Mouse (Mus musculus) stomach, embryonic 14.5 days (tissue): ENCODE measurements around the gene Akap13. TPM values are rescaled to one million over a fixed set of nuclear protein-coding genes. Genes with fewer than 3 reads are reported as not detected.

Experiments used
- ATAC-seq: fragments of 200-750 bp; cut with Nextera tagmentation; 2 replicates; pipeline ENCODE4 v1.8.0; 2017; ENCODE audit warnings: low read depth, moderate TSS enrichment; ENCODE audit not compliant: insufficient number of reproducible peaks, insufficient read depth, low FRiP score
- H3K27ac ChIP-seq: fragments of 300-500 bp; sonication (generic); 2 replicates; pipeline ENCODE4 v1.5.1; 2014; ENCODE audit warnings: mild to moderate bottlenecking, low read length, moderate library complexity, mixed read lengths
- H3K27me3 ChIP-seq: fragments of 300-500 bp; sonication (generic); 2 replicates; pipeline ENCODE4 v1.6.1; 2014; ENCODE audit warnings: low read length, control low read depth, mixed read lengths; ENCODE audit not compliant: control insufficient read depth, insufficient read depth
- H3K36me3 ChIP-seq: fragments of 300-500 bp; sonication (generic); 2 replicates; pipeline ENCODE4 v1.6.1; 2014; ENCODE audit warnings: mild to moderate bottlenecking, control low read depth, low read length, moderate library complexity, mixed read lengths; ENCODE audit not compliant: control insufficient read depth, insufficient read depth
- H3K4me1 ChIP-seq: fragments of 300-500 bp; sonication (generic); 2 replicates; pipeline ENCODE4 v1.6.1; 2014; ENCODE audit warnings: low read length, control low read depth, mixed read lengths; ENCODE audit not compliant: control insufficient read depth, insufficient read depth
- H3K4me2 ChIP-seq: fragments of 300-500 bp; sonication (generic); replicated peaks from 2 replicates; pipeline ENCODE4 v1.6.1; 2014; ENCODE audit warnings: low read depth, low read length, control low read depth
- H3K4me3 ChIP-seq: fragments of 300-500 bp; sonication (generic); 2 replicates; pipeline ENCODE4 v1.5.1; 2014; ENCODE audit warnings: low read depth, low read length, control low read depth
- H3K9ac ChIP-seq: fragments of 300-500 bp; sonication (generic); replicated peaks from 2 replicates; pipeline ENCODE4 v1.6.1; 2014; ENCODE audit warnings: low read depth, mild to moderate bottlenecking, control low read depth, low read length, moderate library complexity, mixed read lengths
- H3K9me3 ChIP-seq: fragments of 300-500 bp; sonication (generic); 2 replicates; pipeline ENCODE4 v1.6.1; 2016; ENCODE audit warnings: low read depth, low read length, control low read depth; ENCODE audit not compliant: control insufficient read depth
- whole genome bisulfite sequencing: fragments of 180-500 bp; shearing (Covaris S2); extraction: QIAGEN DNeasy Blood & Tissue Kit; methylation state at CpG from one replicate; pipeline ENCODE4 v1.1.7; 2014; 5-methylcytosine and 5-hydroxymethylcytosine counted together
- polyA plus RNA-seq: library from polyadenylated mRNA; unstranded; fragments of >200 nt; fragmentation: Nextera tagmentation; extraction: Ambion mirVana; gene quantifications from 2 replicates; pipeline ENCODE4 v1.2.1, GENCODE M21; 2014

Akap13 gene
- polyA plus RNA-seq, 1 experiment from 2014 or later, result 74.0 TPM

DNA sequence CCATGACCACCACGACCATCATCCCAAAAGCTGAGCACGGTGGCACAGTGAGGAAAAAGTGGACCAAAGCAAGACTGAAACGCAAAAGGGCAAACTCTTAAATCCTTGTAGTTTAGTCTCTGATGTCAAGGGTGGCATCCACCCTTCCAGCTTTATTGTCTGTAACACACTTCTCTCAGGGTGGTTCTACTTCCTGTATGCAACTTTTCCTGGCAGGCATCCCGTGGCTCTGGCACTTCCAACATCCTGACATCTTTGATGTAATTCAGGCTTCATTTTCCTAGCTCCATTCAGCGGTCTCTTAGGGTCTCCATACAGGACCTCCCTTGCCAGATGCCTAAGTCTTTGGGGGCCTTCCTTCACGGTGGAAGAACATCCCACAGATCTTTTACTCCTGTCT lies 122.0 kb downstream of the Akap13 start:
- Histone ChIP-seq H3K4me3 (no peak overlapping the region), H3K9me3 (no peaks in the 10 kb centered on the region), H3K4me1 (peaks cover 11% of the 10 kb centered on the region), H3K9ac (no peak overlapping the region), H3K27me3 (no peaks in the 10 kb centered on the region), H3K36me3 (peaks cover 7% of the 10 kb centered on the region), H3K4me2 (no peak overlapping the region), H3K27ac (no peak overlapping the region)
- WGBS, result 80% methylated on average over 6 of the region's 6 CpGs
- ATAC-seq, result no peak

DNA sequence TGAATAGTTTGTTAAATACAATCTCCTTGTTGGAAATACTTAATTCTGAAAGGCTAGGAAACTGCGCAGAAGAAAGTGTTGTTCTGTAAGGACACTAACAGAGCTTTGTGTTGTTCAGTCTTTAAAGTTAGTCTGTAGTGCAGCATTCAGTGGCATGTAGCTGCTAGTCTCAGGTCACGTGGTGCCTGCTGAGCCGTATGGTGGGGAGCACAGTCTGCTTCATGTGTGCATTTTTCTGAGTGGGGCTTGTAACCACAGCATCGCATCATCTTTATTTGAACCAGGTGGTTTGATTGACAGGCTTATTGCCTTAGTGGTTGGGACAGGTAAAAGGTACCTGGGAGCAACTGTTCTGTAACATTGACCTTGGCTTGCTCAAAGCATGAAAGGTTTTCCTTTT lies 123.3 kb downstream of the Akap13 start:
- no peak for ATAC-seq
- Histone ChIP-seq H3K9ac (no peak overlapping the region), H3K9me3 (no peaks in the 10 kb centered on the region), H3K27ac (no peak overlapping the region), H3K27me3 (no peaks in the 10 kb centered on the region), H3K4me2 (no peak overlapping the region), H3K4me3 (no peak overlapping the region), H3K4me1 (peaks cover 11% of the 10 kb centered on the region), H3K36me3 (peaks cover 7% of the 10 kb centered on the region)
- 92% methylated on average over 4 of the region's 4 CpGs for WGBS

GRCm38 (mm10) chr7:75582091-75582490 lies 126.8 kb downstream of the Akap13 start:
- Histone ChIP-seq H3K36me3 (peaks cover 8% of the 10 kb centered on the region), H3K27me3 (no peaks in the 10 kb centered on the region), H3K9ac (no peak overlapping the region), H3K9me3 (no peaks in the 10 kb centered on the region), H3K4me3 (no peak overlapping the region), H3K4me2 (no peak overlapping the region), H3K27ac (no peak overlapping the region), H3K4me1 (peaks cover 11% of the 10 kb centered on the region; the same call in 1 of the 2 replicates)
- ATAC-seq, result no peak
- WGBS, result 75% methylated on average over 4 of the region's 4 CpGs

- H3K27me3 ChIP-seq, result no peaks in the 10 kb centered on the region
- H3K4me1 ChIP-seq, result peaks cover 11% of the 10 kb centered on the region; the same call in 1 of the 2 replicates
- WGBS, result 60% methylated on average over 2 of the region's 2 CpGs
- no peak for ATAC-seq
- H3K4me3 ChIP-seq, result no peak overlapping the region
- no peaks in the 10 kb centered on the region for H3K9me3 ChIP-seq
- no peak overlapping the region for H3K27ac ChIP-seq
- H3K4me2 ChIP-seq, result no peak overlapping the region
- no peak overlapping the region for H3K9ac ChIP-seq
- peaks cover 16% of the 10 kb centered on the region for H3K36me3 ChIP-seq
These were observed 128.8 kb downstream of the Akap13 start for GRCm38 (mm10) chr7:75584100-75584499.

DNA sequence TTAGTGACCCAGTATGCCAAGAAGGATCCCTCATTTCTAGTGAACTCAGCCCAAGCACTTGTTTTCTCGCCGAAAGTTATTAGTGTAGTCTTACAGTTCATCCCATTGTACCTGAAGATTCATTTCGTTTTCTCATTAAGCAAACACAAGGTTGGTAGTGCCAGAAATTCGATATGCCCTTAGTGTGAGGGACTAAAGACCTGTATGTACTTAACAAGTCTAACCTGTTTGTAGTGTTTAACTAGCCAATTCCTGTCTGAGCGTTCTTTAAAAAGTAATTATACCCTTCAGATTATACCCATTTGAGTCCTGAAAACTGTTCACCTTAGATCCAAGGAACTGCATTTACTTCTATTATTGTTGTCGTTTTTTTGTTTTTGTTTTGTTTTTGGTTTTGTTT lies 130.1 kb downstream of the Akap13 start:
- Histone ChIP-seq H3K27me3 (no peaks in the 10 kb centered on the region), H3K4me1 (peaks cover 11% of the 10 kb centered on the region; the same call in 1 of the 2 replicates)
- WGBS, result 65% methylated on average over 6 of the region's 6 CpGs

DNA sequence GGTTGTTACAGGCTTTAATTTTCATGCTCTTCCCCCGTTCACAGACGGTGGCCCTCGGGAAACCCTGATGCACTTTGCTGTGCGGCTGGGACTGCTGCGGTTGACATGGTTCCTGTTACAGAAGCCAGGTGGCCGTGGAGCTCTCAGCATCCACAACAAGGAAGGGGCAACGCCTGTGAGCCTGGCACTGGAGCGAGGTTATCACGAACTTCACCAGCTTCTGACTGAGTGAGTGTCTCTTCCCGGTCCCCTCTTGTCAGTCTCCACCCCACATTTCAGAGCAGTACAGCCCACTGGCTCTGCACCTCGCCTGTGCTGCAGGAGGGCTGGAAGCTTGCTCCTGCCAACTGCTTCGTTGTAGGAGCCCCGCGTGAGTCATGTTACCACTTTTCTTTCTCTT lies 130.8 kb downstream of the Akap13 start:
- 60% methylated on average over 14 of the region's 14 CpGs for WGBS
- no peak overlapping the region for H3K4me3 ChIP-seq
- H3K4me1 ChIP-seq, result peaks cover 11% of the 10 kb centered on the region; the same call in 1 of the 2 replicates
- no peaks in the 10 kb centered on the region for H3K9me3 ChIP-seq
- H3K9ac ChIP-seq, result no peak overlapping the region
- no peak; the same call in 1 of the 2 replicates for ATAC-seq
- H3K27me3 ChIP-seq, result no peaks in the 10 kb centered on the region
- peaks cover 9% of the 10 kb centered on the region; the same call in 1 of the 2 replicates for H3K36me3 ChIP-seq
- H3K27ac ChIP-seq, result peak overlapping the region; percentile 45; the same call in 1 of the 2 replicates
- no peak overlapping the region for H3K4me2 ChIP-seq

More for the DNA sequence above, 130.1 kb downstream of the Akap13 start:
- H3K4me2 ChIP-seq, result no peak overlapping the region
- no peak overlapping the region for H3K4me3 ChIP-seq
- peak; percentile 58; the same call in 1 of the 2 replicates for ATAC-seq
- peaks cover 13% of the 10 kb centered on the region for H3K36me3 ChIP-seq
- H3K9ac ChIP-seq, result no peak overlapping the region
- H3K27ac ChIP-seq, result peak overlapping the region; percentile 79; the same call in 1 of the 2 replicates
- no peaks in the 10 kb centered on the region for H3K9me3 ChIP-seq

DNA sequence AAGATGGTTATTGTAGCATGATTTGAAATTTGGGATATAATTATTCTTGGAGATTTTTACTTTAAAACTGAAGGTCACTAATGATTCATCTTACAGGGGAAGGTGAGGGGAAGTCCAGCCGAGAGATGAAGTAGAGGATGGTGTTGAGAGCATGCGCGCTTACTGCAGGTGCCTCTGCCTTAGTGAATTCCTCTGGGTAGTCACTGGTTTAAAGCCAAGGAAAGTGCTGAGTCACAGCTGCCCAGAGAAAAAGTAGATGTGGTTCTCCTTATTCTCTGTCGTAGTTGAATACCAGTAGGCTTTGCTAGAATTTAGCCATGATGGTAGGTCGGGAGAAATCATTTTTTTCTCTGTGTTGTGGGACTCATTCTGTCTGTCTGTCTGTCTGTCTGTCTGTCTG lies 132.4 kb downstream of the Akap13 start:
- Histone ChIP-seq H3K9me3 (no peaks in the 10 kb centered on the region), H3K4me2 (no peak overlapping the region), H3K4me3 (no peak overlapping the region), H3K4me1 (peaks cover 11% of the 10 kb centered on the region; the same call in 1 of the 2 replicates), H3K9ac (no peak overlapping the region), H3K36me3 (peaks cover 9% of the 10 kb centered on the region; the same call in 1 of the 2 replicates), H3K27me3 (no peaks in the 10 kb centered on the region), H3K27ac (no peak overlapping the region)
- WGBS, result 88% methylated on average over 5 of the region's 5 CpGs
- ATAC-seq, result no peak

DNA sequence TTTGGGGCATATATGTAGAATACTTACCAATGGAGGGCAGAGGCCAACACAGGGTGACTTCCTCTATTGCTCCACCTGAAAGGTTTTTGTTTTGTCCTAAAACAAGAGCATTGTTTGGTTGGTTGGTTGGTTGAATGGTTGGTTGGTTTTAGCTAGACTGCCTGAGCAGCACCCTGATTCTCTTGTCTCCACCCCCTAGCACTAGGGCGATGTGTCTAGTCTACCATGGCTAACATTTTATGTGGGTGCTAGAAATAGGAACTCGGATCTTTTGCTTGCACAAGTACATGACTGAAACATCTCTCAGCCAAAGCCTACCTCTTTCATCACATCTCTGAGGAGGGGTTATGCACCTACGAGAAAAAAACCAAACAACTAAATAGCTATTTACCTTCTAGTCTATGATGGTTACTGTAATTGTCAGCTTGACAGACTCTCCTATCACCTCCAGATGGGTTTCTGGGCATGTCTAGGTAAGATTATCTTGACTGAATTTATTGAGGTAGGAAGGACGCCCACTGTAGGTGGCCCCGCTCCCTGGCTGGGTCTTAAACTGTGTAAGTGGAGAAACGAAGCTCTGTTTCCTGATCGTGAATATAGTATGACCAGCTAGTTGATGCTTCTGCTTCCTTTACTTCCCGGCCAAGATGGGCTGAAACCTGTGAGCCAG lies 134.1 kb downstream of the Akap13 start:
- no peak overlapping the region for H3K4me3 ChIP-seq
- no peak overlapping the region for H3K4me2 ChIP-seq
- WGBS, result 90% methylated on average over 8 of the region's 8 CpGs
- no peak overlapping the region for H3K27ac ChIP-seq
- peaks cover 11% of the 10 kb centered on the region; the same call in 1 of the 2 replicates for H3K4me1 ChIP-seq
- no peak for ATAC-seq
- H3K9ac ChIP-seq, result no peak overlapping the region
- H3K36me3 ChIP-seq, result peaks cover 9% of the 10 kb centered on the region; the same call in 1 of the 2 replicates
- no peaks in the 10 kb centered on the region for H3K27me3 ChIP-seq
- no peaks in the 10 kb centered on the region for H3K9me3 ChIP-seq
